Mouse (Mus musculus) hindbrain, embryonic 10.5 days (tissue): Measurements from ENCODE around the gene Ltv1. TPM values are rescaled to one million over a fixed set of nuclear protein-coding genes. Genes with fewer than 3 reads are reported as not detected.
"Not testable (repeated sequence)": the region's sequence is repeated elsewhere in the genome, so short reads cannot be mapped to it uniquely, and the experiment has no call there.

ENCODE experiments used
- DNase-seq: peaks from one replicate; pipeline ENCODE4 v3.0.0-alpha.2; 2017; ENCODE audit warnings: low spot score
- H3K27ac ChIP-seq: fragments of 300-500 bp; sonication (generic); 2 replicates; pipeline ENCODE4 v1.5.1; 2016; ENCODE audit warnings: mild to moderate bottlenecking, moderate library complexity
- H3K27me3 ChIP-seq: fragments of 300-500 bp; sonication (generic); 2 replicates; pipeline ENCODE4 v1.6.1; 2016; ENCODE audit warnings: mild to moderate bottlenecking; ENCODE audit not compliant: poor library complexity, insufficient read depth, severe bottlenecking
- H3K36me3 ChIP-seq: fragments of 300-500 bp; sonication (generic); 2 replicates; pipeline ENCODE4 v1.6.1; 2016; ENCODE audit warnings: mild to moderate bottlenecking, moderate library complexity
- H3K4me1 ChIP-seq: fragments of 300-500 bp; sonication (generic); replicated peaks from 2 replicates; pipeline ENCODE4 v1.6.1; 2016; ENCODE audit warnings: mild to moderate bottlenecking
- H3K4me3 ChIP-seq: fragments of 300-500 bp; sonication (generic); 2 replicates; pipeline ENCODE4 v1.5.1; 2016; ENCODE audit warnings: mild to moderate bottlenecking, moderate library complexity
- H3K9me3 ChIP-seq: fragments of 300-500 bp; sonication (generic); 2 replicates; pipeline ENCODE4 v1.6.1; 2016; ENCODE audit warnings: mild to moderate bottlenecking, moderate library complexity
- WGBS: fragments of 180-500 bp; shearing (Covaris S2); methylation state at CpG from one replicate; pipeline ENCODE4 v1.1.7; 2016; 5-methylcytosine and 5-hydroxymethylcytosine counted together
- polyA plus RNA-seq: library from polyadenylated mRNA; unstranded; fragments of >200 nt; fragmentation: Nextera tagmentation; extraction: Ambion mirVana; gene quantifications from 2 replicates; pipeline ENCODE4 v1.2.1, GENCODE M21; 2016

Ltv1 gene
- polyA plus RNA-seq, 1 experiment from 2014 or later = 56.2 TPM

DNA sequence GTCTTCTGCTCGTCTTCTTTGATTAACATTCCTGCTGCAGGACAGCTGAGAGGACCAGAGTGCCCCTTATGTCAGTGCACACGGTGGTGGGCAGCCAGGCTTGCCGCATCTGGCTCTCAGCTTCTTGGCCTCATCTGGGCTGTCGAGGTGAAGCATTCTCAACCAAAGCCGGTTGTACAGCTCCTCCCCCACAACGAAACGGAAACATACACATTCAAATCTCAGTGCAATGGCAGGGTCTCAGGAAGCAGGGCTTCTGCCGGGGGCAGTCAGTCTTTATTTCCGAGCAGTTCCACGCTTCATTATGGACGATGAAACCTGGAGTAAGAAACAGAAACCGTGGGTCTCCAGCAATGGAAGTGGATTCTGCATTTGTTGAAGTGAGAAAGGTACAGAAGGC is 21.0 kb upstream of the Ltv1 start:
- 84% methylated on average over 12 of the region's 12 CpGs for WGBS
- DNase-seq = no peak
- Histone ChIP-seq H3K27ac (no peak overlapping the region), H3K4me1 (peaks cover 11% of the 10 kb centered on the region), H3K9me3 (no peaks in the 10 kb centered on the region), H3K36me3 (0 out of 2 replicates have a peak, but pooled peaks cover 9% of the 10 kb centered on the region), H3K27me3 (no peaks in the 10 kb centered on the region), H3K4me3 (no peak overlapping the region)

DNA sequence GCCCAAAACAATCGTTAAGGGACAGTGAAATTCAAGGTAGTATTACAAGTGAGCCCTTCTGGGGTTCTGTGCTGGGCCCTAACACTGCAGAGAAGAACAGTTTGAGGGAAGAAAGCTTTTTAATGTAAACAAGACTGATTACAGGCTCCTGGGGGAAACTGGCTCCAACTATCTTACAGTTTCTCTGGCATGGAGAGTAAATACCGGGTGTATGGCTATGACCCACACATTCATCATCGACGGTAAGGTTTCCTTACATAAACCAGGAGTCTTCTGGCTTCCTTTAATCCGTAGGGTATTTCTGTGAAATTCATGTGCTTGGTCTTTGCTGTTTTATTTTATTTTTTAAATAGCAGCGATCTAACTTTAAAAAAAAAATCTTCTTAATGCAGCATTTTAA is 19.9 kb upstream of the Ltv1 start:
- Histone ChIP-seq H3K4me1 (peaks cover 11% of the 10 kb centered on the region), H3K36me3 (0 out of 2 replicates have a peak, but pooled peaks cover 9% of the 10 kb centered on the region), H3K27me3 (no peaks in the 10 kb centered on the region), H3K4me3 (no peak overlapping the region), H3K27ac (no peak overlapping the region), H3K9me3 (no peaks in the 10 kb centered on the region)
- 88% methylated on average over 6 of the region's 6 CpGs for WGBS
- no peak for DNase-seq

DNA sequence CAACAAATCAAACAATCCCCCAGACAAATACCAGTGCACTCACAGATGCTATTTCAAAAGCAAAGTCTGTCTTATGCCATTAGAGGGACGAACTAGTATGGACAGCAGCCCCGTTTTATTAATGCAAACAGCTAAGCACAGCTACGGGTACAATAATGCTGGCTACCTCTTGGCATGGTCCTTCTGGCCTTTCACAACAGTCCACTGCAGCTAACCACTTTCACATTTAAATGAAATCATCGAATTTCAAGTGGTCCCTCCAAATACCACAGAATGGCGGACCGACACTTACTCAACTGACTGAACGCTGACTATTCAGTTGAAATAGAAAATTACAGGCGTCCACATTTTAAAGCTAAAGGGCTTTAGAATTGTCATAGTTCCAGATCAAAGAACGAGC is 19.4 kb upstream of the Ltv1 start:
- H3K4me3 ChIP-seq = no peak overlapping the region
- H3K4me1 ChIP-seq = peaks cover 6% of the 10 kb centered on the region
- DNase-seq = no peak
- H3K36me3 ChIP-seq = 0 out of 2 replicates have a peak, but pooled peaks cover 9% of the 10 kb centered on the region
- 87% methylated on average over 9 of the region's 9 CpGs for WGBS
- H3K27me3 ChIP-seq = no peaks in the 10 kb centered on the region
- no peak overlapping the region for H3K27ac ChIP-seq
- no peaks in the 10 kb centered on the region for H3K9me3 ChIP-seq

DNA sequence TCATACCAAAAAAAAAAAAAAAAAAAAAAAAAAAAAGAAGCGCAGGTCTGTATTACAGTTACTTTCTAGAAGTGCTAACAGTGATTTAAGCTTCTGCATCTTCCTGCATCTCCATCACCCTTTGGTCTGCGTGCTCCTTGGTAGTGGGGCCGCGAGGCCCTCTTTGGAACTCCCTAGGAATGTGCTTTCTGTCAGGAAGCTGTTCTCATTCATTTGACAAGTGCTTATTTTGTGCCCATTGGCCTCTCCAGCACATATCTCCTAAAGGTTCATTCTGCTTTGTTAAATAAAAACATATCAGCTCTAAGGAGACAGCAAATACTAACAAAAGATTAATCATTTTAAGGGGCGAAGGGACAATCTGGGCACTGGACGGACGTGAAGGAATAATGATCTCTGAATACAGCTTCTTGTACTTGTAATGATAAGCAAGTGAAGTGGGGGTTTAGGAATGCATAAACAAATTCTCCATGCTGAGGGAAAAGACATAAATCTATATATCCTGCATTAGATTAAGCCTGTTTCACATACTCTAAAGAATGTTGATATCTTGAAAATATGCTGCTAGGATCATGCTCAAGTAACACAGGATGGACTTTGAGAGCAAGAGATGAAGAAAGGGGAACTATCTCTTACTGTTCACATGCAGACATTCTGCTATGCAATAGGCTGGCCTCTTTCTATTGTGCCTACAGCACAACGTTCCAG is 17.1 kb upstream of the Ltv1 start:
- no peak for DNase-seq
- Histone ChIP-seq H3K36me3 (0 out of 2 replicates have a peak, but pooled peaks cover 9% of the 10 kb centered on the region), H3K27me3 (no peaks in the 10 kb centered on the region), H3K4me3 (no peak overlapping the region), H3K4me1 (peaks cover 5% of the 10 kb centered on the region; the same call in 1 of the 2 replicates), H3K9me3 (no peaks in the 10 kb centered on the region), H3K27ac (no peak overlapping the region)
- 79% methylated on average over 8 of the region's 8 CpGs for WGBS

DNA sequence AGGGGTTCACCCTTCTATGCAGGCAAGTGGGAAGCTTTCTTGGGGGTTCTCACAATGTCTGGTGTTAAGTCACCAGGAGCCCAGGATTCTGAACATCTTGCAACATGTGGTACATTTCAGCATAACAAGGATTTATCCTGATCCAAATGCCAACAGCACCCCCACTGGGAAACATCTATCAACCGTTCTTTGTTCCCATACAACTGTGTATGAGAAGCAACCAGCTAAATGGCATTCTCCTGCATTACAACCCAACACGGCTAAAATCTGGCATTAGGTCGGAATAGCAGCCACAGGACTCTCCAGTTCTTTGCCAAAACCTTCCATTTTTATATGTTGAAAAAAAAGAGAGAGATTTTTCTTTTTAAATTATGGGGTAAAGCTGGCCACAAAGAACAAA is 16.5 kb upstream of the Ltv1 start:
- no peaks in the 10 kb centered on the region for H3K27me3 ChIP-seq
- 69% methylated on average over 3 of the region's 3 CpGs for WGBS
- H3K36me3 ChIP-seq = 0 out of 2 replicates have a peak, but pooled peaks cover 9% of the 10 kb centered on the region
- H3K9me3 ChIP-seq = no peaks in the 10 kb centered on the region
- H3K27ac ChIP-seq = no peak overlapping the region
- H3K4me3 ChIP-seq = no peak overlapping the region
- H3K4me1 ChIP-seq = peaks cover 5% of the 10 kb centered on the region; the same call in 1 of the 2 replicates
- DNase-seq = no peak

DNA sequence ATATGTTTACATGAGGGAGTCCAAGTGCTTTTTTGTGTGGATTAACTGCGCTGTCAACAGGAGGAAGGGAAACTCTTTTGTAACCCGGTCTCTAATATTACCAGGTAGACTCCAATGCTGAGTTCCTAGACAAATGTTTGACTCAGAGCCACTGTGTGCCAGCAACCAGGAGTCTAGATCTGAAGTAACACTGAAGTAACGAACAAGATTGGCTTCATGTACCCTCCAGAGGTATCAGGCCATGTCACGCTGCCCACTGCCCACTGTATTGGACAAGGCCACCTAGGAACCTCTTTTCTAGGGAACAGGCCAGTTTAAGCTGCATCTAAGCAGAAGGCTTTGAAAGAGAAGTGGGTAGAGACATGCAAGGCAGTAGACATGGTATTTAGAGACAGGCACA is 16.1 kb upstream of the Ltv1 start:
- Histone ChIP-seq H3K9me3 (no peaks in the 10 kb centered on the region), H3K4me1 (peaks cover 5% of the 10 kb centered on the region; the same call in 1 of the 2 replicates), H3K27ac (no peak overlapping the region), H3K27me3 (no peaks in the 10 kb centered on the region), H3K36me3 (0 out of 2 replicates have a peak, but pooled peaks cover 7% of the 10 kb centered on the region), H3K4me3 (no peak overlapping the region)
- WGBS = 95% methylated on average over 4 of the region's 4 CpGs
- no peak for DNase-seq

DNA sequence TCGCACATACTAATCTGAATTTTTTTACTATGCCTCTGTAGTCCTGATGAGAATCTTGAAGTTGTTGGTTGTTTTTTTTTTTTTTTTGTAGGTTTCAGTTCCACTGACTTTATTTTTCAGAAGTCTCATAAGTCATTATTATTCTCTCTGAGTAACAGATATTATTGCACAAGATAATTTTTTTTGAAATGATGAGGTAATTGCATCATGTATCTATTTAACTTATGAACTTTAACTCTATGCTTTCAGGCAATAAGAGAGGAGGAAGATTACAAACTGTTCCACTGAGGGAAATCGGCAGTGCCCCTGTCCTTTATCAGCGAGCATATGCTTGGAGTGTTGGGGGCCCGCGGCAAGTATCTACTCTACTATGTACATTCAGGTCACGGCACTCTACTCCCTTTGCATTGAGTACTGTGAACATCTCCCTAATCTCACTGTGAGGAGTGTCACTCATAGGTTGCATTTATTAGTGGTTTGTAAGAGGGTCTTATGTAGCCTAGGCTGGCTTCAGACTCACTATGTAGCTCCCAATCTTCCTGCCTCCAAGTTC is 8.8 kb upstream of the Ltv1 start:
- no peak overlapping the region for H3K27ac ChIP-seq
- WGBS = 95% methylated on average over 6 of the region's 6 CpGs
- no peaks in the 10 kb centered on the region for H3K36me3 ChIP-seq

DNA sequence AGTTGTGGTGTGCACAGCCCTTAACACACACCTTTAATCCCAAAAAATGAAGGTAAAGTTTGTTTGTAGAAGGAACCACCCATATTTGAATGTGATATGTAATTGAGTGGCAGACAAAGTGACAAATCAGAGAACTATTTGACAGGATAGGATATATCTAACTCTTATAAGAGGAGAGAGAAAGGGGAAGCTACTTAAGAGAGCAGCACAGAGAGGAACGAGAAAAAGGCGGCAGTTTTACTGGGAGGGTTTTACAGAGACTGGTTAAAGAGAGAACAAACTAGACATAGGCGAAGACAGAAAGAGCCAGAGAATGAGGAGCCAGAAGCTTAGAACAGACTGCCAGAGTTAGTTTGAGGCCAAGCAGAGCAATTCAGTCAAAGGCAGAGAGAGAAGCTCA is 7.9 kb upstream of the Ltv1 start:
- Histone ChIP-seq H3K4me1 (no peaks in the 10 kb centered on the region), H3K27ac (no peak overlapping the region), H3K9me3 (no peaks in the 10 kb centered on the region), H3K36me3 (no peaks in the 10 kb centered on the region), H3K27me3 (no peaks in the 10 kb centered on the region), H3K4me3 (no peak overlapping the region)
- 94% methylated on average over 3 of the region's 3 CpGs for WGBS
- no peak for DNase-seq

More for the DNA sequence above, 8.8 kb upstream of the Ltv1 start:
- no peak for DNase-seq
- Histone ChIP-seq H3K27me3 (no peaks in the 10 kb centered on the region), H3K4me1 (no peaks in the 10 kb centered on the region), H3K4me3 (no peak overlapping the region), H3K9me3 (no peaks in the 10 kb centered on the region)

DNA sequence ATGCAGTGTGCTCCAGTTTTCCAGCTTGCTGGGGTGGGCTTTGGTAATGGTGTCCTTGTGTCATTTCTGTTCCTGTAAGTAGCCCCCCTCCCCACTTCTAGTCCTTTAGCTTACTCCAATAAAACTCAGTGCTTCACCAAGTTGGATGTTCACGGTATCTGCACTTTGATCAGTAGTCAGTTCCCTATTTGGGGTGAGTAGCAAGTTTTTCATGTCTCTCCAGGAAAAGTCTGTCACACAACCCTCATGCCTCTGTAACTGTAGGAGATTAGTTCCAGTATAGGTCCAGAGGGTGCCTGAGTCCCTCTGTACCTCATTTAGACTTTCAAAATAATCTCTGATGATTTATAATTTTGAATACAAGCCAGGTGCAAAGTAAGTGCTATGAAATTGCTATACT is 6.3 kb upstream of the Ltv1 start:
- Histone ChIP-seq H3K27me3 (no peaks in the 10 kb centered on the region), H3K27ac (no peak overlapping the region), H3K4me3 (no peak overlapping the region), H3K9me3 (no peaks in the 10 kb centered on the region), H3K4me1 (no peaks in the 10 kb centered on the region), H3K36me3 (no peaks in the 10 kb centered on the region)
- no peak for DNase-seq
- 94% methylated on average over 1 of the region's 1 CpGs for WGBS

DNA sequence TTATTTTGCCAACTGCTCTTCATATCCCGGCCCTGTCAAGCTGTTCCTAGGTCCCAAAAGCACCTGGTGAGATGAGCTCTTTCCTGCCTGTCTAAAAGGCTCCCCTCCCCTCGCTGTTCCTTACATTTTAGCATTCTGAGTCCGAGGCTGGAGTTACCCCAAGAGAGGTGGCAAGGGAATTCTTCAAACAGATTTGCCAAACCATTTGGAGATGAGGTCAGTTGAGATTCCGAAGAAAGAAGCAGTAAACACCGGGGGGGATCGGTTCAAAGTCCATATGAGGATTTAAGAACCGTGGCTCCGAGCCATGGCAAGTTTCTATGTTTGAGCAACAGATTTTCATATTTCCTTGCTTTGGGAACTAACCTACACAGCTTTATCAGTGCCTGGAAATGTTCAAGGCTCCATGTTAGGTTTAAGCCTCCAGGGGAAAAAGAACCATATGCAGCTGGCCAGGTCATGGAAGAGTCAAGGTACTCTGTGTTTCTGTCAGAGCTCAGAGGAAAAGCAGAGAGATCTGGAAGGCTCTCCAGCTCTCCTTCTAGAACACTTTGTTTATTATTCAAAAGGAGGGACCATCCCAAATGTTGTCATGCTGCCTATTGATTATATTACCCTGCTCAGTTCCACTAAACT is 4.0 kb upstream of the Ltv1 start:
- H3K4me3 ChIP-seq = no peak overlapping the region
- H3K27ac ChIP-seq = no peak overlapping the region
- no peak for DNase-seq
- no peaks in the 10 kb centered on the region for H3K27me3 ChIP-seq
- no peaks in the 10 kb centered on the region for H3K36me3 ChIP-seq
- peaks cover 7% of the 10 kb centered on the region for H3K4me1 ChIP-seq
- H3K9me3 ChIP-seq = no peaks in the 10 kb centered on the region
- 73% methylated on average over 8 of the region's 8 CpGs for WGBS

DNA sequence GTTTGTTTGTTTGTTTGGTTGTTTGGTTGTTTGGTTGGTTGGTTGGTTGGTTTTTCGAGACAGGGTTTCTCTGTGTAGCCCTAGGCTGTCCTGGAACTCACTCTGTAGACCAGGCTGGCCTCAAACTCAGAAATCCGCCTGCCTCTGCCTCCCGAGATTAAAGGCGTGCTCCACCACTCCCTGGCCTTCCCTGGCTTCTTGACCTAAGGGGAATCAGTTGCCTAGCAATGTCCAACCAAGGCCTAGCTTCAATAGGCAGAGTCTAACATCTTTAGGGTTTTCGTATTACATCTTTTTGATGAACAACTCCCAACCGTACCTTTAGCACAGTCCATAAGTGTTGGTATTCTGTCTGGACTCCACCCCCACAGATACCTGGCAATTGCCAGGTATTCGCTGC is 528 bp upstream of the Ltv1 start:
- H3K27me3 ChIP-seq, H3K4me1 ChIP-seq, H3K9me3 ChIP-seq, H3K27ac ChIP-seq, DNase-seq: not testable (repeated sequence)
- Histone ChIP-seq H3K36me3 (peaks cover 30% of the 10 kb centered on the region), H3K4me3 (peak overlapping the region; percentile 88)
- WGBS = 86% methylated on average over 7 of the region's 7 CpGs

DNA sequence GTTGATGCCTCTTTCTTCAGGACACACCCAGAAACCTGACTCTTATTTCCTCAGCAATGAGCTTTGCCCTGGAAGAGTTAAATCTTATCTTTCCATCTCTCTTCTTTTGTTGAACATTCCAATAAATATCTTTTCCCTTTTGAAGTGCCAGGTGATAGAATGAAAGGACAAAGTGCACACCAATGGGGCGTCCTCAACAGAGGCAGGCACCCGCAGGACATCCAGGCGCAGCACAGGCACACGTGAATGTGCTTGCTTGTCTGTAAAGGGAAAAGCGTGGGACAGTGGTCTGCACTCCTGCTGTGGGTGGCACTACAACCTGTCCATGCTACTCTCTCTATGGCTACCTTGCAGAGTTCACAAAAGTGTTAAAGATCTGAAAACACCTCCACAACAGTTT is 3.1 kb downstream of the Ltv1 start:
- Histone ChIP-seq H3K27ac (no peak overlapping the region), H3K4me3 (no peak overlapping the region), H3K9me3 (no peaks in the 10 kb centered on the region), H3K27me3 (no peaks in the 10 kb centered on the region), H3K4me1 (peaks cover 9% of the 10 kb centered on the region), H3K36me3 (peaks cover 64% of the 10 kb centered on the region)
- 92% methylated on average over 5 of the region's 5 CpGs for WGBS
- no peak for DNase-seq

DNA sequence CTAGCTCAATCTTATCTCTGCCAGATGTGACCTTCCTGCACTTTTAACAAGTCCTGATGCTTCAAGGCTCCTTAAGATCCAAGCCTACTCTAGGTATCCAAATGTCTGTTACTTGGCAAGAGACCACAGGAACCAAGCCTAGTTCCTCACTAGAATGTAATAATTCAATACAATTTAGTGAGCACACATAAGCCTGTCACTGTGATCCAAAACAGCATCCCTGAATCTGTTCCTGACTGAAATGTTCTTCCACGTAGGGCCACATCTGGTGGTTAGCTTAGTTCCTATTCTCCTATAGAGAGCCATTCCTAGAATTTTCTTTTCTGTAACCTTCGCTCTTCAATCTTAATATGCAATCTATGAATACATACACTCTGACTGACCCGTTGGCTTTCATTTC is 6.2 kb downstream of the Ltv1 start:
- no peaks in the 10 kb centered on the region for H3K9me3 ChIP-seq
- WGBS = 91% methylated on average over 3 of the region's 3 CpGs
- DNase-seq = no peak
- H3K4me3 ChIP-seq = no peak overlapping the region
- H3K27ac ChIP-seq = no peak overlapping the region
- H3K36me3 ChIP-seq = peaks cover 93% of the 10 kb centered on the region
- no peaks in the 10 kb centered on the region for H3K27me3 ChIP-seq
- H3K4me1 ChIP-seq = no peaks in the 10 kb centered on the region
